Mouse (Mus musculus) thymus, adult 2 months (tissue): ENCODE measurements around the gene Pik3cb.

ENCODE experiments used
- CTCF ChIP-seq: fragments of 200-500 bp; IDR thresholded peaks from 2 replicates; pipeline ENCODE4 v1.5.1; 2012; ENCODE audit warnings: mild to moderate bottlenecking, control low read depth, low read length, moderate library complexity, borderline replicate concordance; ENCODE audit not compliant: control insufficient read depth, poor library complexity, insufficient read depth; ENCODE audit errors: extremely low read depth
- POLR2A ChIP-seq: fragments of 200-500 bp; IDR thresholded peaks from 2 replicates; pipeline ENCODE4 v1.6.1; 2012; ENCODE audit warnings: mild to moderate bottlenecking, low read length, control low read depth, moderate library complexity; ENCODE audit not compliant: control insufficient read depth, poor library complexity, insufficient read depth; ENCODE audit errors: extremely low read depth

DNA sequence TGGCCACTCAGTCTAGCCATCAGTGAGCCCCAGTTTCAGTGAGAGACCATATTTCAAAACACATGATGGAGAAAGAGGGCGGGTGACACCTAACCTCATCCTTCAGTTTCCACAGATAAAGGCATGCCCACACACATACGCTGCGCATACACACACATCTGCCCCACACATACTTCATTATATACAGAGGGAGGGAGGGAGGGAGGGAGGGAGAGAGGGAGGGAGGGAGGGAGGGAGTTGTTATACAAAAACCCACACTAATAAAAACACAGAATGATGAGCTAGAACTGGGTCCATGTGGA, 130.6 kb downstream of the Pik3cb start:
- TF ChIP-seq CTCF (no peak), POLR2A (no peak)
